Mouse (Mus musculus) gastrocnemius, adult 2 months (tissue): ENCODE measurements around the gene Adgra1. TPM values are rescaled to one million over a fixed set of nuclear protein-coding genes. Genes with fewer than 3 reads are reported as not detected.
A peak's percentile ranks its signal among the peaks of the same experiment; 100 is the strongest.

Experiments used
- DNase-seq: peaks from one replicate; pipeline ENCODE4 v3.0.0; 2022
- H3K27ac ChIP-seq: fragments of 200-600 bp; 2 replicates; pipeline ENCODE4 v1.8.1; 2022; ENCODE audit warnings: mild to moderate bottlenecking
- H3K4me3 ChIP-seq: fragments of 200-600 bp; 2 replicates; pipeline ENCODE4 v1.8.1; 2022; ENCODE audit warnings: mild to moderate bottlenecking, moderate library complexity
- CTCF ChIP-seq: fragments of 200-600 bp; IDR thresholded peaks from 2 replicates; pipeline ENCODE4 v1.8.1; 2022; ENCODE audit warnings: antibody characterized with exemption, mild to moderate bottlenecking, moderate library complexity
- intact Hi-C: fragments of 180-260 bp; cut with DNase I; formaldehyde crosslinking; loops from one replicate; pipeline ENCODE4 v1.15.1; 2025
- total RNA-seq, 2 experiments: library from RNA; stranded (reverse); gene quantifications; 2 replicates each; pipeline ENCODE4 v1.2.3; 2021

Gene Adgra1
- total RNA-seq, 2 experiments from 2014 or later = 0.08 TPM; not detected in 1

- no peak overlapping the region for H3K4me3 ChIP-seq
- intact Hi-C loops = loop anchor here (10.0 kb wide), 1 partner anchor 164 kb away; no protein-coding TSS in a partner anchor
- no peak for TF ChIP-seq CTCF
- H3K27ac ChIP-seq = no peak overlapping the region
- DNase-seq = no peak
Measured at GRCm38 (mm10) chr7:139900456-139900855, 66.5 kb downstream of the Adgra1 start.

GRCm38 (mm10) chr7:139900896-139901295 is 66.9 kb downstream of the Adgra1 start:
- no peak for DNase-seq
- intact Hi-C loops = loop anchor here (10.0 kb wide), 1 partner anchor 164 kb away; no protein-coding TSS in a partner anchor
- H3K4me3 ChIP-seq = no peak overlapping the region
- H3K27ac ChIP-seq = no peak overlapping the region
- TF ChIP-seq CTCF = no peak

- DNase-seq = no peak
- Histone ChIP-seq H3K27ac (no peak overlapping the region), H3K4me3 (no peak overlapping the region)
- no peak for TF ChIP-seq CTCF
- intact Hi-C loops = loop anchor here (10.0 kb wide), 1 partner anchor 163 kb away; no protein-coding TSS in a partner anchor
Measured at GRCm38 (mm10) chr7:139901981-139902380, 68.0 kb downstream of the Adgra1 start.

GRCm38 (mm10) chr7:139905261-139905660 is 71.3 kb downstream of the Adgra1 start:
- no peak overlapping the region for H3K4me3 ChIP-seq
- intact Hi-C loops = loop anchor here (10.0 kb wide), 1 partner anchor 160 kb away; no protein-coding TSS in a partner anchor
- no peak for TF ChIP-seq CTCF
- no peak overlapping the region for H3K27ac ChIP-seq
- DNase-seq = no peak

- DNase-seq = peak; percentile 35
- Histone ChIP-seq H3K4me3 (no peak overlapping the region), H3K27ac (no peak overlapping the region)
- intact Hi-C loops = loop anchor here (10.0 kb wide), 1 partner anchor 159 kb away; no protein-coding TSS in a partner anchor
- peak; percentile 58 for TF ChIP-seq CTCF
Measured at GRCm38 (mm10) chr7:139905661-139906060, 71.7 kb downstream of the Adgra1 start.

GRCm38 (mm10) chr7:139908176-139908575 is 74.2 kb downstream of the Adgra1 start:
- intact Hi-C loops = loop anchor here (10.0 kb wide), 1 partner anchor 157 kb away; no protein-coding TSS in a partner anchor
- no peak for TF ChIP-seq CTCF
- Histone ChIP-seq H3K4me3 (no peak overlapping the region), H3K27ac (no peak overlapping the region)
- no peak for DNase-seq

- H3K27ac ChIP-seq = no peak overlapping the region
- TF ChIP-seq CTCF = no peak
- intact Hi-C loops = loop anchor here (10.0 kb wide), 1 partner anchor 155 kb away; no protein-coding TSS in a partner anchor
- no peak for DNase-seq
- H3K4me3 ChIP-seq = no peak overlapping the region
Measured at GRCm38 (mm10) chr7:139909469-139909868, 75.5 kb downstream of the Adgra1 start.

- H3K4me3 ChIP-seq = no peak overlapping the region
- intact Hi-C loops = no loop called here
- no peak overlapping the region for H3K27ac ChIP-seq
- TF ChIP-seq CTCF = no peak
- DNase-seq = no peak
Measured at GRCm38 (mm10) chr7:139910204-139910835, 76.3 kb downstream of the Adgra1 start.

GRCm38 (mm10) chr7:139914141-139915047 is 80.4 kb downstream of the Adgra1 start:
- DNase-seq = no peak
- no peak for TF ChIP-seq CTCF
- Histone ChIP-seq H3K27ac (no peak overlapping the region), H3K4me3 (peak overlapping the region; percentile 52)
- intact Hi-C loops = no loop called here

- DNase-seq = no peak
- no peak for TF ChIP-seq CTCF
- H3K27ac ChIP-seq = no peak overlapping the region
- H3K4me3 ChIP-seq = no peak overlapping the region
- intact Hi-C loops = no loop called here
Measured at GRCm38 (mm10) chr7:139915646-139916257, 81.8 kb downstream of the Adgra1 start.

GRCm38 (mm10) chr7:139916345-139916744 is 82.4 kb downstream of the Adgra1 start:
- DNase-seq = no peak
- peak; percentile 30 for TF ChIP-seq CTCF
- no peak overlapping the region for H3K27ac ChIP-seq
- H3K4me3 ChIP-seq = no peak overlapping the region
- intact Hi-C loops = no loop called here

- TF ChIP-seq CTCF = no peak
- Histone ChIP-seq H3K27ac (no peak overlapping the region), H3K4me3 (no peak overlapping the region)
- intact Hi-C loops = no loop called here
- no peak for DNase-seq
Measured at GRCm38 (mm10) chr7:139918262-139918661, 84.3 kb downstream of the Adgra1 start.

Other genes starting within 250 kb of the Adgra1 start
- gene Cfap46, start 150.4 kb upstream of the Adgra1 start, total RNA-seq = under 1 TPM in 1 of 2 experiments, not detected in 1; 0.28 TPM
- gene Kndc1, start 60.5 kb downstream of the Adgra1 start, total RNA-seq = not detected
- not detected for gene Utf1, start 109.6 kb downstream of the Adgra1 start, total RNA-seq
- gene 6430531B16Rik, start 144.6 kb downstream of the Adgra1 start, total RNA-seq = not detected
- gene Adam8, start 158.4 kb downstream of the Adgra1 start, total RNA-seq = under 1 TPM; 0.39 to 0.43 TPM
- 1 to 10 TPM; 8.4 to 8.6 TPM for gene Zfp511, start 202.2 kb downstream of the Adgra1 start, total RNA-seq
- 10 to 100 TPM; 19.7 to 23.5 TPM for gene Tubgcp2, start 202.5 kb downstream of the Adgra1 start, total RNA-seq
- not detected for gene Msx3, start 214.9 kb downstream of the Adgra1 start, total RNA-seq
- gene Caly, start 248.4 kb downstream of the Adgra1 start, total RNA-seq = under 1 TPM in 1 of 2 experiments, not detected in 1; 0.20 TPM